Mouse (Mus musculus) small intestine, adult 2 months (tissue): Measurements from ENCODE around the gene Hist1h4c. TPM values are rescaled to one million over a fixed set of nuclear protein-coding genes. Genes with fewer than 3 reads are reported as not detected.

ENCODE experiments used
- H3K27ac ChIP-seq: fragments of 200-500 bp; 2 replicates; pipeline ENCODE4 v1.5.1; 2012; ENCODE audit warnings: low read depth, low read length, control low read depth, inconsistent platforms; ENCODE audit not compliant: insufficient read depth
- H3K27me3 ChIP-seq: fragments of 200-500 bp; 2 replicates; pipeline ENCODE4 v1.6.1; 2012; ENCODE audit warnings: mild to moderate bottlenecking, moderate library complexity, low read length, inconsistent platforms; ENCODE audit not compliant: control insufficient read depth, insufficient read depth
- H3K36me3 ChIP-seq: fragments of 200-500 bp; 2 replicates; pipeline ENCODE4 v1.6.1; 2012; ENCODE audit warnings: mild to moderate bottlenecking, low read length, control low read depth, inconsistent platforms; ENCODE audit not compliant: control insufficient read depth, insufficient read depth
- H3K4me1 ChIP-seq: fragments of 200-500 bp; 2 replicates; pipeline ENCODE4 v1.6.1; 2012; ENCODE audit warnings: low read length, inconsistent platforms, mixed read lengths; ENCODE audit not compliant: control insufficient read depth, insufficient read depth, insufficient read length
- H3K4me3 ChIP-seq: fragments of 200-500 bp; 2 replicates; pipeline ENCODE4 v1.5.1; 2012; ENCODE audit warnings: low read depth, mild to moderate bottlenecking, control low read depth, inconsistent platforms, low read length, moderate library complexity
- CTCF ChIP-seq: fragments of 200-500 bp; IDR thresholded peaks from 2 replicates; pipeline ENCODE4 v1.5.1; 2012; ENCODE audit warnings: low read depth, mild to moderate bottlenecking, control low read depth, inconsistent platforms, low read length, moderate library complexity, mixed read lengths; ENCODE audit not compliant: insufficient replicate concordance, insufficient read length; ENCODE audit errors: extremely low read depth
- POLR2A ChIP-seq: fragments of 200-500 bp; IDR thresholded peaks from 2 replicates; pipeline ENCODE4 v1.6.1; 2012; ENCODE audit warnings: low read depth, mild to moderate bottlenecking, control low read depth, inconsistent platforms, low read length, moderate library complexity
- WGBS: fragments of 180-500 bp; shearing (Covaris S2); methylation state at CpG from one replicate; pipeline ENCODE4 v1.1.7; 2018; 5-methylcytosine and 5-hydroxymethylcytosine counted together
- polyA plus RNA-seq: library from polyadenylated mRNA; depleted of rRNA; stranded (reverse); fragments of >200 nt; gene quantifications from 2 replicates; pipeline ENCODE4 v1.2.3, GENCODE M21; 2012; rRNA removed

The Hist1h4c gene
- polyA plus RNA-seq, 1 experiment: 17.8 TPM

DNA sequence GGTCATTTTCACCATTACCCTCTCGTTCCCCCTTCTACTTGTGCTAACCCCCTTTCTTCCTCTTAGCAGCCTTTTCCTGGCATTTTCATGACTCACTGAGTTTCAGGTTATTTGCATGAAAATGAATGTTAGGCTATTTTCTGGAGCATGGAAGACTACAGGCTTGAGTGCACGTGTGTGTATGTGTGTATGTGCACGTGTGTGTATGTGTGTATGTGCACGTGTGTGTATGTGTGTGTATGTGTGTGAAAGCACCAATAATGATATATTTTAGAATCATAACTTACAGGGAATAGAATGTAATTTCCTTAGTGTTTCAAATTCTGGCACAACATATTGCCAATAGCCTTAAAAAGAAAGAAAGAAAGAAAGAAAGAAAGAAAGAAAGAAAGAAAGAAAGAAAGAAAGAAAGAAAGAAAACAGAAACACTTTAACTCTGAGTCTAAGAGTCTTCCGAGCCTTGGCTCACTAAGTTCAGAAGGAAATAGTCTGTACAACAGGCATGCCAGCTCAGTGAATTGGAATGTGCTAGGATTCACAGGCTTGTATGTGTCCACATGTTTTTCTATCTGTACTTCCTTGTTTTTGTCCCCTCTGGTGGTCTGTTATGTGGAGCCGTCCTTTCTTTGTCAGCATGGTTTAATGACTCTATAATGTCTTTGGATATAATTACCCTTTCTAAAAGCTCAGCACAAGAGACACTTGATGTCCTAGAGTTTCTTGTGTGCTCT, 38.5 kb downstream of the Hist1h4c start:
- no peak overlapping the region for H3K4me3 ChIP-seq
- no peaks in the 10 kb centered on the region for H3K36me3 ChIP-seq
- WGBS: 71% methylated on average over 6 of the region's 6 CpGs
- no peaks in the 10 kb centered on the region for H3K27me3 ChIP-seq
- no peak overlapping the region for H3K27ac ChIP-seq
- H3K4me1 ChIP-seq: no peaks in the 10 kb centered on the region
- TF ChIP-seq CTCF (no peak), POLR2A (no peak)

Other genes with a start within 250 kb of the Hist1h4c start
- gene Btn1a1, start 232.6 kb downstream of the Hist1h4c start, polyA plus RNA-seq: 0.05 TPM in 1 of 2 replicates, not detected in the other
- not detected in 2 replicates for gene Btn2a2, start 209.6 kb downstream of the Hist1h4c start, polyA plus RNA-seq
- 39.6 and 71.6 TPM in 2 replicates for gene Hist1h4h, start 167.4 kb downstream of the Hist1h4c start, polyA plus RNA-seq
- gene Hist1h2af, start 164.5 kb downstream of the Hist1h4c start, polyA plus RNA-seq: 631 and 1,420 TPM in 2 replicates
- gene Hist1h3g, start 163.0 kb downstream of the Hist1h4c start, polyA plus RNA-seq: 43.4 and 65.8 TPM in 2 replicates
- 2.4 and 5.1 TPM in 2 replicates for gene Hist1h2bh, start 155.1 kb downstream of the Hist1h4c start, polyA plus RNA-seq
- gene Hist1h3f, start 154.4 kb downstream of the Hist1h4c start, polyA plus RNA-seq: 9.6 and 13.1 TPM in 2 replicates
- 13.6 and 21.3 TPM in 2 replicates for gene Hist1h4f, start 146.8 kb downstream of the Hist1h4c start, polyA plus RNA-seq
- gene Hist1h1d, start 145.2 kb downstream of the Hist1h4c start, polyA plus RNA-seq: 0.27 and 0.29 TPM in 2 replicates
- 27.6 and 43.3 TPM in 2 replicates for gene Hist1h3e, start 136.1 kb downstream of the Hist1h4c start, polyA plus RNA-seq
- 27.3 and 38.0 TPM in 2 replicates for gene Hist1h2ae, start 127.2 kb downstream of the Hist1h4c start, polyA plus RNA-seq
- 32.8 and 51.3 TPM in 2 replicates for gene Hist1h2bg, start 127.1 kb downstream of the Hist1h4c start, polyA plus RNA-seq
- gene Hist1h2bf, start 124.3 kb downstream of the Hist1h4c start, polyA plus RNA-seq: 9.0 and 24.6 TPM in 2 replicates
- gene Hist1h2ad, start 124.1 kb downstream of the Hist1h4c start, polyA plus RNA-seq: 21.3 and 30.3 TPM in 2 replicates
- gene Hist1h3d, start 122.7 kb downstream of the Hist1h4c start, polyA plus RNA-seq: 11.5 and 24.2 TPM in 2 replicates
- gene Hist1h4d, start 116.9 kb downstream of the Hist1h4c start, polyA plus RNA-seq: 10.1 and 13.8 TPM in 2 replicates
- 1.5 and 1.8 TPM in 2 replicates for gene Hist1h2be, start 77.3 kb downstream of the Hist1h4c start, polyA plus RNA-seq
- gene Hist1h1e, start 75.9 kb downstream of the Hist1h4c start, polyA plus RNA-seq: 2.2 and 2.4 TPM in 2 replicates
- gene Hist1h2ac, start 14.5 kb downstream of the Hist1h4c start, polyA plus RNA-seq: 3.1 and 4.0 TPM in 2 replicates
- gene Hist1h2bc, start 14.3 kb downstream of the Hist1h4c start, polyA plus RNA-seq: 210 and 772 TPM in 2 replicates
- not detected in 2 replicates for gene Hist1h1t, start 2.6 kb downstream of the Hist1h4c start, polyA plus RNA-seq
- gene Hfe, start 12.4 kb upstream of the Hist1h4c start, polyA plus RNA-seq: 3.5 and 7.7 TPM in 2 replicates
- gene Hist1h1c, start 40.4 kb upstream of the Hist1h4c start, polyA plus RNA-seq: 25.6 and 68.0 TPM in 2 replicates
- gene Hist1h3c, start 47.1 kb upstream of the Hist1h4c start, polyA plus RNA-seq: 39.3 and 49.1 TPM in 2 replicates
- 17.8 and 19.7 TPM in 2 replicates for gene Hist1h2bb, start 48.3 kb upstream of the Hist1h4c start, polyA plus RNA-seq
- 32.5 and 55.3 TPM in 2 replicates for gene Hist1h2ab, start 52.7 kb upstream of the Hist1h4c start, polyA plus RNA-seq
- 39.8 and 49.8 TPM in 2 replicates for gene Hist1h3b, start 53.8 kb upstream of the Hist1h4c start, polyA plus RNA-seq
- 17.0 and 25.9 TPM in 2 replicates for gene Hist1h4b, start 58.6 kb upstream of the Hist1h4c start, polyA plus RNA-seq
- 17.4 and 19.9 TPM in 2 replicates for gene Hist1h4a, start 62.8 kb upstream of the Hist1h4c start, polyA plus RNA-seq
- gene Hist1h3a, start 63.9 kb upstream of the Hist1h4c start, polyA plus RNA-seq: 32.6 and 42.4 TPM in 2 replicates
- 0.53 and 0.95 TPM in 2 replicates for gene Hist1h1a, start 65.2 kb upstream of the Hist1h4c start, polyA plus RNA-seq
- 0.90 and 4.5 TPM in 2 replicates for gene Trim38, start 71.5 kb upstream of the Hist1h4c start, polyA plus RNA-seq
- gene Slc17a2, start 108.5 kb upstream of the Hist1h4c start, polyA plus RNA-seq: not detected in 2 replicates
- gene Slc17a3, start 141.0 kb upstream of the Hist1h4c start, polyA plus RNA-seq: not detected in 2 replicates
- gene Slc17a1, start 169.3 kb upstream of the Hist1h4c start, polyA plus RNA-seq: not detected in 2 replicates
- 6.5 and 39.9 TPM in 2 replicates for gene Slc17a4, start 216.6 kb upstream of the Hist1h4c start, polyA plus RNA-seq
- not detected in 2 replicates for gene Hist1h2ba, start 235.7 kb upstream of the Hist1h4c start, polyA plus RNA-seq
- not detected in 2 replicates for gene Hist1h2aa, start 236.0 kb upstream of the Hist1h4c start, polyA plus RNA-seq